Mouse (Mus musculus) C2C12 (cell line): ENCODE measurements around the gene Tenm4. TPM values are rescaled to one million over a fixed set of nuclear protein-coding genes. Genes with fewer than 3 reads are reported as not detected.

ENCODE experiments used
- H3K27me3 ChIP-seq: one replicate; pipeline ENCODE4 v1.6.1; 2011; ENCODE audit not compliant: control insufficient read depth, insufficient read depth, insufficient read length
- H3K36me3 ChIP-seq: one replicate; pipeline ENCODE4 v1.6.1; 2011; ENCODE audit not compliant: control insufficient read depth, insufficient read depth
- H3K4me3 ChIP-seq: one replicate; pipeline ENCODE4 v1.5.1; 2011; ENCODE audit warnings: mild to moderate bottlenecking, control low read depth; ENCODE audit not compliant: poor library complexity, insufficient read depth, severe bottlenecking
- H3K79me2 ChIP-seq: one replicate; pipeline ENCODE4 v1.6.1; 2011; ENCODE audit not compliant: control insufficient read depth, insufficient read depth
- H3K79me3 ChIP-seq: one replicate; pipeline ENCODE4 v1.6.1; 2011; ENCODE audit warnings: low read depth, control low read depth
- H3ac ChIP-seq: one replicate; pipeline ENCODE3; 2011; ENCODE audit warnings: low read depth; ENCODE audit not compliant: control insufficient read depth, insufficient read length
- CEBPB ChIP-seq: IDR thresholded peaks from one replicate; pipeline ENCODE4 v1.6.1; 2011; ENCODE audit warnings: low read depth, mild to moderate bottlenecking, control low read depth, moderate library complexity
- CTCF ChIP-seq: IDR thresholded peaks from one replicate; pipeline ENCODE4 v1.5.1; 2011; ENCODE audit not compliant: control insufficient read depth, insufficient read depth, insufficient read length
- FOSL1 ChIP-seq: IDR thresholded peaks from one replicate; pipeline ENCODE4 v1.8.0; 2011; ENCODE audit warnings: mild to moderate bottlenecking, low read length; ENCODE audit not compliant: poor library complexity, insufficient read depth, severe bottlenecking
- MAX ChIP-seq: IDR thresholded peaks from one replicate; pipeline ENCODE4 v1.6.1; 2011; ENCODE audit warnings: mild to moderate bottlenecking, control low read depth
- MYOD1 ChIP-seq: IDR thresholded peaks from one replicate; pipeline ENCODE4 v1.6.1; 2011; ENCODE audit warnings: low read depth; ENCODE audit not compliant: control insufficient read depth, insufficient read length
- MYOG ChIP-seq: IDR thresholded peaks from one replicate; pipeline ENCODE4 v1.6.1; 2011; ENCODE audit not compliant: control insufficient read depth, insufficient read length; ENCODE audit errors: extremely low read depth
- USF1 ChIP-seq: IDR thresholded peaks from one replicate; pipeline ENCODE4 v1.6.1; 2011; ENCODE audit warnings: low read depth, mild to moderate bottlenecking, control low read depth, moderate library complexity
- polyA plus RNA-seq: library from polyadenylated mRNA; unstranded; fragments of >200 nt; fragmentation: generic; extraction: Trizol; gene quantifications from one replicate; pipeline ENCODE4 v1.2.1, GENCODE M21; 2012; ENCODE audit warnings: missing spikeins

Gene Tenm4
- polyA plus RNA-seq, 1 experiment = 0.71 TPM

DNA sequence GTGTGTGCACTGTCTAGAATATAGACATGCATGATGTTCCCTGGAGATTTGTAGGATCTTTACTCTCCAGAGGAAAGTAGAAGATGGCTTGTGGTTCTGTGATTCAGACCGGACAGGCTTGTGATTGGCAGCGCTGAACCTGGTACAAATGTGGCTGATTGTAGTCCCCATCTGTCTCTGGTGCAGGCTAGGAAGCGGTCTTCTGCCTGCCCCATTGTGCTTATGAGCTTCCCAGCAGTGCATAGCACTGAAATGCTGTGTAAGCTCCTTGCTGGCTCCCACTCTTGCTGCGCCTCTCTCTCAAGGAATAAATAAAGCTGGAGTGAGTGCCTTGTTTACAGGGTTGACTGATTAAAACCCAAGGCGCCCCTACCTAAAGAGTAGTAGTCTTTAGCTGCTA lies 49.6 kb downstream of the Tenm4 start:
- no peaks in the 10 kb centered on the region for H3K36me3 ChIP-seq
- H3ac ChIP-seq = no peak overlapping the region
- H3K4me3 ChIP-seq = no peak overlapping the region
- TF ChIP-seq CEBPB (no peak), FOSL1 (no peak), USF1 (no peak), MAX (no peak), MYOD1 (no peak), CTCF (no peak), MYOG (no peak)
- no peaks in the 10 kb centered on the region for H3K79me2 ChIP-seq
- no peaks in the 10 kb centered on the region for H3K79me3 ChIP-seq
- H3K27me3 ChIP-seq = no peaks in the 10 kb centered on the region

DNA sequence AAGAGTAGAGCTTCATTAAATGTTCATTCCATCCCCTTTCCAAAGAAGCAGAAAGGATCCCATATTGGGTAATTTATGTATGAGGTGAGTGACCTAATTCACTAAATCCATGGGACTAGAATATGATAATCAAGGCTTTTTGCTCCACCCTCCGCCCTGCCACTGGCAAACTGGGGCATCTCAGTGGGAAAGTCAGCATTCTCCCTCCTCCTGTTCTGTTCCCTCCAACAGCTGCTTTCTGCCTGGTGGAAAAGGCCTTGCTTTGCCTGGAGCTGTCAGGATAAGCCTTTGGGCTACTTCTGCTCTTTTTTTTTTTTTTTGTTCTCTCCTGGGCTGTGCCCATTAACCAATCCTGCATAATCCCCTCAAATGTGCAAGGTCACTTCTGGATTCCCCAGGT lies 51.5 kb downstream of the Tenm4 start:
- no peak overlapping the region for H3K4me3 ChIP-seq
- no peaks in the 10 kb centered on the region for H3K27me3 ChIP-seq
- no peaks in the 10 kb centered on the region for H3K79me3 ChIP-seq
- no peaks in the 10 kb centered on the region for H3K79me2 ChIP-seq
- no peak overlapping the region for H3ac ChIP-seq
- no peak for TF ChIP-seq USF1
- no peak for TF ChIP-seq CEBPB
- TF ChIP-seq MAX = no peak
- no peaks in the 10 kb centered on the region for H3K36me3 ChIP-seq

DNA sequence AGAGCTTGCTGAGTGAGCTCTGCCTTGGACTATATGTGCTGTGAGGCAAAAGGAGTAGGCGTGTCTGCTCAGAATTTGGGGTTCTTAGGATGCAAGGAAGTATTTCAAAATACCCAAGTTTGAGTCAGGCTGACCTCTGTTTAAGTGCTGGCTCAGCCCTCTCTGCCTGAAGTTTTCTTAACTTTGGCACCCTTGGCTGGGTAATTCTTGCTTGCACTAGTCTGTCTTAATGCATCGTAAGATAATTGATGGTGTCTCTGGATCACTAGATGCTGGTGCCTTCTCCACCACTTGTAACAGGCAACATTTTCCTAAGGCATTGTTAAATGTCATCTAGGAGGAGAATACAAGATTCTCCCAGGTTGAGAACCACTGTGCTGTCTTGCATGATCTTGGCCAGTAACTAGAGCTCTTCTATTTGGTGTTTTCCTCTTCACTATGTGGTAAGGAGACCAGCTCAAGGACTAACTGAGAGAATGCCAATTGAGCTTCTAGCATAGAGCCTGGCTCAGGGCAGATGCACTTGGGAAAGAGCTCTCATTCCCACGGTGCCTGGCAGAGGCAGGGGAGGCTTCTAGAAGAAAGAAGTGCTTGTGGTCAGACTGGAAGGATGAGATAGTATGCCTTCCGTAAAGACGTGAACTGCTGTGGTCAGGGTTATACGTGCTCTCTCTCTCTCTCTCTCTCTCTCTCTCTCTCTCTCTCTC lies 57.7 kb downstream of the Tenm4 start:
- Histone ChIP-seq H3K4me3 (no peak overlapping the region), H3K36me3 (no peaks in the 10 kb centered on the region), H3ac (no peak overlapping the region), H3K79me3 (no peaks in the 10 kb centered on the region), H3K79me2 (no peaks in the 10 kb centered on the region), H3K27me3 (no peaks in the 10 kb centered on the region)
- TF ChIP-seq USF1 (no peak), MYOD1 (no peak)

DNA sequence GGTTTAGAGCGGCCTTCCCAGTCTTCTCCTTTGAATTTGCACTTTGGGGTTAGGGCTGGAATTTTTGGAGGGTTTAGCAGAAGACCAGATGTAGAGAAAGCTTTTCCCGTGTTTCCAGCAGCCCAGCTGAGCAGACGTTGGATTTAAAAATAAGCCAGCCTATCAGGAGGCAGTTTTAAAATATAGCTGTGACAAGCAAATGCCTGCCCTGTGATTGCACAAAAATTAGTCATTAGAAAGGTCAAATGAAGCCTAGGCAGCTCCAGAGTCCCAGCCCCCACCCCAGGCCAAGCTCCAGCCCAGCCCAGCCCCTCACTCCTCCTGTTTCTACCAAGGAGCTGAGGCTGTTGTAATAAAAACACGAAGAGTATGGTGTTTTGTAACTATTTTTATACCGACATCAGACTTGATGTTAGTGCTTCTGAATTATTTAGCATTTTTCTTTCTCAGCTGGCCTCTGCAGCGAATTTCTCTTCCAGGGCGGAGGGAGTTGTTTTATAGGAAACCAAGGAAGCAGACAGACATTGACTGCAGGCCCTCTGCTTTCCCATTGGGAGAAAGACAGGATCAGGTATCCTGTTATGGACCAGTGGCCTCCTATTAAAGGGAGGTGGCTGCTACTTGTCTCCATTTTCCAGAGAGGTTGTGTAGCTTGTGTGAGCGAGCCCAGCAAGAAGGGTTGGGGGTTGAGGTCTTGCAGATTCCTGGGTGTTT lies 59.1 kb downstream of the Tenm4 start:
- H3K79me3 ChIP-seq = no peaks in the 10 kb centered on the region
- H3K27me3 ChIP-seq = no peaks in the 10 kb centered on the region
- TF ChIP-seq CEBPB = no peak
- no peak for TF ChIP-seq FOSL1
- no peak for TF ChIP-seq CTCF
- TF ChIP-seq USF1 = no peak
- no peak for TF ChIP-seq MYOG
- no peak for TF ChIP-seq MYOD1
- no peak for TF ChIP-seq MAX
- H3K36me3 ChIP-seq = no peaks in the 10 kb centered on the region
- no peak overlapping the region for H3K4me3 ChIP-seq
- no peaks in the 10 kb centered on the region for H3K79me2 ChIP-seq
- no peak overlapping the region for H3ac ChIP-seq

DNA sequence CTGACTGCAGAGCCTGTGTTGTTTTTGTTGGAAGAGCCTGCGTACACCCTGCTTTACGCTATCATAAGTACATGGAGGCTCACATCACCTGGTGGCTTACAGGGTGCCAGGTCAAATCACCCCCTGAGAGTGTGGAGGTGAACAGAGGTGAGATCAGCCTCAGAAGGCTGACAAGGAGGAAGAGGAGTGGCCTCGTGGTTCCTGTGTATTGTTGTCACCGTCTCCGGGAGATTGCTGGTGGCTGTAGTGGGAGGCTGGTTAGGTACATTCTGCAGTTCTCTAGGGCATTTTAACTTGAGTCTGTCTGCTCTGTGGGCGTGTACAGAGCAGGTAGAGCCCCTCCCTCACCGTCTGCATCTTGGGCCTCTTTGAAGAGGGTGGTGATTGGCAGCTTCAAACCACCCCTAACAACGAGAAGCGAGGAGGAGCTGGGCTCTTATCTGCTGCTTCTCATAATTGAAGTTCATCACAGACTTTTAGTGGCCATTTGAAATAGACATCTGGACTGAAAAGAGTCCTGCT lies 59.7 kb downstream of the Tenm4 start:
- no peak for TF ChIP-seq CTCF
- no peak for TF ChIP-seq MAX
- no peak for TF ChIP-seq MYOD1
- no peak for TF ChIP-seq USF1
- TF ChIP-seq FOSL1 = no peak
- TF ChIP-seq MYOG = no peak
- no peak for TF ChIP-seq CEBPB
- Histone ChIP-seq H3K36me3 (no peaks in the 10 kb centered on the region), H3K79me2 (no peaks in the 10 kb centered on the region), H3K79me3 (no peaks in the 10 kb centered on the region), H3K4me3 (no peak overlapping the region), H3K27me3 (no peaks in the 10 kb centered on the region), H3ac (no peak overlapping the region)

DNA sequence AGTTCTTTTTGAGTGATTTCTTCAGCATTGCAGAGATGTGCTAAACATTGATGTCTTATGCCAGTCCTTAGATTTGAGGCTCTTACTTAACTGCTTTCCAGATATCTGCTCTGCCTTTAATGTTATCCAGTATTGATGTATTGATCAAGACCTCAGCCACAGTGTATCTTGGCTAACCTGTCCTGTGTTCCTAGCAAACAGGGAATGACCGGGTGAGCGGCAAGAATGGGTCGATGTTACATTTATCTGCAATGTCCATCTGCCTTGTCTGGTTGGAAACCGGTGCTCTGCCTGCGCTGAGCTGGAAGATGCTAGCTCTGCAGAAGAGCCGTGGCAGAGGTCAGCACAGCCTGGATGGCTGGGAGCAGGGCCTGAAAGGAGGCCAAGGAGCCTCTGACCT lies 64.8 kb downstream of the Tenm4 start:
- no peak for TF ChIP-seq USF1

More for the DNA sequence above, 64.8 kb downstream of the Tenm4 start:
- H3K79me3 ChIP-seq = no peaks in the 10 kb centered on the region
- H3K27me3 ChIP-seq = no peaks in the 10 kb centered on the region
- H3ac ChIP-seq = no peak overlapping the region
- H3K79me2 ChIP-seq = no peaks in the 10 kb centered on the region
- H3K36me3 ChIP-seq = no peaks in the 10 kb centered on the region
- no peak overlapping the region for H3K4me3 ChIP-seq
